Mouse (Mus musculus) limb, embryonic 15.5 days (tissue): ENCODE data around the gene Gm5105. TPM values are rescaled to one million over a fixed set of nuclear protein-coding genes. Genes with fewer than 3 reads are reported as not detected.

Experiments
- ATAC-seq: fragments of 200-750 bp; cut with Nextera tagmentation; 2 replicates; pipeline ENCODE4 v1.8.0; 2017; ENCODE audit warnings: low read depth, moderate TSS enrichment; ENCODE audit not compliant: insufficient number of reproducible peaks, low FRiP score, low TSS enrichment
- H3K27ac ChIP-seq: fragments of 300-500 bp; sonication (generic); 2 replicates; pipeline ENCODE4 v1.5.1; 2015; ENCODE audit warnings: moderate library complexity, mild to moderate bottlenecking, inconsistent platforms
- H3K27me3 ChIP-seq: fragments of 300-500 bp; sonication (generic); 2 replicates; pipeline ENCODE4 v1.6.1; 2015; ENCODE audit warnings: inconsistent platforms
- H3K36me3 ChIP-seq: fragments of 300-500 bp; sonication (generic); 2 replicates; pipeline ENCODE4 v1.6.1; 2015; ENCODE audit warnings: inconsistent platforms
- H3K4me1 ChIP-seq: fragments of 300-500 bp; sonication (generic); 2 replicates; pipeline ENCODE4 v1.6.1; 2015; ENCODE audit warnings: inconsistent platforms
- H3K4me2 ChIP-seq: fragments of 300-500 bp; sonication (generic); 2 replicates; pipeline ENCODE4 v1.6.1; 2015; ENCODE audit warnings: mild to moderate bottlenecking, inconsistent platforms
- H3K4me3 ChIP-seq: fragments of 300-500 bp; sonication (generic); 2 replicates; pipeline ENCODE4 v1.5.1; 2015; ENCODE audit warnings: mild to moderate bottlenecking, inconsistent platforms
- H3K9ac ChIP-seq: fragments of 300-500 bp; sonication (generic); 2 replicates; pipeline ENCODE4 v1.6.1; 2015; ENCODE audit warnings: inconsistent platforms
- H3K9me3 ChIP-seq: fragments of 300-500 bp; sonication (generic); 2 replicates; pipeline ENCODE4 v1.6.1; 2016; ENCODE audit warnings: inconsistent platforms
- WGBS: fragments of 180-500 bp; shearing (Covaris S2); methylation state at CpG from one replicate; pipeline ENCODE4 v1.1.7; 2015; 5-methylcytosine and 5-hydroxymethylcytosine counted together
- polyA plus RNA-seq: library from polyadenylated mRNA; unstranded; fragments of >200 nt; fragmentation: Nextera tagmentation; extraction: Ambion mirVana; gene quantifications from 2 replicates; pipeline ENCODE4 v1.2.1, GENCODE M21; 2015

Gene Gm5105
- polyA plus RNA-seq, 1 experiment from 2014 or later = 0.26 TPM

DNA sequence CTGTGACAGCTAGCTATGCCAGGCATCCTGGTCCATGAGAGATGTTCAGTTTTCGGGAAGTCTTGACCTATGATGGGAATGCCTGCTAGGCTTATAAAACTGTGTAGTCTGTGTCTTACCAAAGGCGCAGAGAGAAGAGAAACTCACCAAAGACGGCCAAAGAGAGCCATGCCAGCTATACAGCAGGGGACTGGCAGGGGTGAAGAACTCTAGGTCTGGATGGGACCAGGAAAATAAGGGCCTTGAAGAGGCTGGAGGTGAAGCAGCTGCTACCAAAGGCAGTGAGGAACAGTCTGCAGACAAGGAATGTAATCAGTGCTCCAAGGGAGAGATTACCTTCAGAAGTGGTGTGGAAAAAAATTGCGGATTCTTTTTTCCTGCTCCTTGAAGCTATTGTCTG lies 16.7 kb upstream of the Gm5105 start:
- Histone ChIP-seq H3K27ac (no peak overlapping the region), H3K4me3 (no peak overlapping the region), H3K36me3 (no peaks in the 10 kb centered on the region), H3K9ac (no peak overlapping the region), H3K9me3 (no peaks in the 10 kb centered on the region), H3K4me1 (no peaks in the 10 kb centered on the region), H3K27me3 (no peaks in the 10 kb centered on the region), H3K4me2 (no peak overlapping the region)
- ATAC-seq = no peak
- 83% methylated on average over 4 of the region's 4 CpGs for WGBS

DNA sequence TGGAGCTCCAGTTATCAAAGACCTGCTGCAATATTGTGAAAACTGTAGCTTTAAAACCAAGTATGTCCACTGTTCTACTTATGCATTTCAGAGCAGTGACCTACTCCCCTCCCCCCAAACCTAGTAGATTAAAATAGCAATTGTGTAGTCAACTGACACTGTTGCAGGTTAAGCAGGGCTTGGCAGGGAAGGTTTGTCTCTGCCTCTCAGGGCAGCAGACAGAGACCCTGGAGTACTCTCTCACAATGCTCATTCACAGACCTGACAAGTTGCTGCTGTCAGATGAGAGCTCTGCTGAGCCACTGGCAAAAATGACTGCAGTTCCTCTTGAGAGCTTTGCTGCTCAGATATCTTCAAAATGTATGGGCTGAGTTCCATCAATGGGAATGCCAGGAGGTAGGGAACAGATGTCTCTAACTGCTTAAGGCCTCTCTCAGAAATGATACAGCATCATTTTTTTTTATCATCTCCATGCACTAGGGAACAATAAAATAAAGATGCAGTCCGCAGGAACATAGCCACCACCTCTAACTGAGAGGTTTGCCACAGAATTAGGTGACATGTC lies 16.0 kb upstream of the Gm5105 start:
- no peak overlapping the region for H3K4me2 ChIP-seq
- no peaks in the 10 kb centered on the region for H3K36me3 ChIP-seq
- no peaks in the 10 kb centered on the region for H3K4me1 ChIP-seq
- H3K9me3 ChIP-seq = no peaks in the 10 kb centered on the region
- WGBS = 64% methylated on average over 1 of the region's 1 CpGs
- no peak overlapping the region for H3K27ac ChIP-seq
- ATAC-seq = no peak
- no peak overlapping the region for H3K4me3 ChIP-seq
- H3K9ac ChIP-seq = no peak overlapping the region
- no peaks in the 10 kb centered on the region for H3K27me3 ChIP-seq

DNA sequence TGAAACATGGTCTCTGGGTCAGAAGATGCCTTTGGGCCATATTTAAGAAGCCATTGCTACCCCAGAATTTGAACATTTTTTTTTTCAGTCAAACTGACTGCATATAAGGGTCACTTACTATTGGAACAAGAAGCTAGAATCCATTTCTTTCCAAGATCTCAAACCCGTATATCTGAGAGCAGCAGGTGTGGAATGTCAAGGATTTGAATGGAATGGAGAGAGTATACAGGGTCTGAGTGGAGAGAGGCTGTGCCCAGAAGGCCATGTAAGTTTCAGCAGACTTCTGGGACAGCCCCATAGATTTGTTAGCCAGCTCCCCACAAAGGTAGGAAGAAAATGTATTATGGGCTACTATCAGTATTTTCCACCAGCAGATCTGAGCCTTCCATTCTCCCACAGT lies 11.5 kb upstream of the Gm5105 start:
- ATAC-seq = no peak
- 70% methylated on average over 1 of the region's 1 CpGs for WGBS
- Histone ChIP-seq H3K36me3 (no peaks in the 10 kb centered on the region), H3K27ac (no peak overlapping the region), H3K4me2 (no peak overlapping the region), H3K9me3 (no peaks in the 10 kb centered on the region), H3K4me1 (peaks cover 3% of the 10 kb centered on the region; the same call in 1 of the 2 replicates), H3K9ac (no peak overlapping the region), H3K4me3 (no peak overlapping the region), H3K27me3 (no peaks in the 10 kb centered on the region)

DNA sequence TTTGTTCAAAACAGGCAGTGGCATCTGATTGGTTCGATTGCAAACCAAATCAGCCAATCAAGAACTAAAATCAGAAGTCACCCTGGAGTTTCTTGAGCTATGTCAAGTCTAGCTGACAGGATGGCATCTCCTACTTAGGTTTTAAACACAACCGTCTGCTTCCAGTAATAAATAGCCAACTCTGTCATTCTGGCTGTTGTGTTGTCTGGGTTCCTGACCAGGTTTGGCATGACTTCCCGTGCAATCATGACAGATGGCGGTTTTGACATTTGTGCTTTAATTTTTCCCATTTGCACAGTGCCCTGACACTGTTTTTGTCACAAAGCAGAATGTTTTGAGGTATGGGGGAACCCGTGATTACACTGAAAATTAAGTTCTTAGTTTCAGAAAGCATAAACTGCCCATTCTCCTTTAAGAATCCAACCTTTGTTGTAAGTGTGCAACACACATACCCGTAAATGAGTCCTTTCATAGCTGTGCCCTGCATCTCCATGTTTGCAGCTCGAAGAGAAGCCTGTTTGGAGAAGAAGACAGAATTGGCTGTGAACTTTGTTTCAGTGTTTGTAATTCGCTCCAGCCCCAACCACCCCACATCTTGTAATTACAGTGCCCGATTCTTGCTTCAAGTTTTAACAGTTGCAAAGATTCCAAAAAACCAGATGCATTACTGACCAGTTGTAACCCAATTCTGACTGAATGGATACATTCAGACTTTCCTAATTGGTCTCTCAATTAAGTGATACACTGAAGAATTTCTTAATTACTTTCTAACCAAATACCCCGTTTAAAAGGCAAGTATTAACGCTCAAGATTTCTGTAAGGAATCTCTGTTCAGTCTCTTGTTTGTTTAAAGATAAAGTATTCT lies 10.5 kb upstream of the Gm5105 start:
- H3K4me3 ChIP-seq = no peak overlapping the region
- no peaks in the 10 kb centered on the region for H3K9me3 ChIP-seq
- no peak overlapping the region for H3K4me2 ChIP-seq
- H3K27ac ChIP-seq = no peak overlapping the region
- H3K9ac ChIP-seq = no peak overlapping the region
- no peaks in the 10 kb centered on the region for H3K27me3 ChIP-seq
- H3K4me1 ChIP-seq = peaks cover 3% of the 10 kb centered on the region; the same call in 1 of the 2 replicates
- H3K36me3 ChIP-seq = no peaks in the 10 kb centered on the region
- ATAC-seq = no peak
- WGBS = 62% methylated on average over 11 of the region's 11 CpGs

DNA sequence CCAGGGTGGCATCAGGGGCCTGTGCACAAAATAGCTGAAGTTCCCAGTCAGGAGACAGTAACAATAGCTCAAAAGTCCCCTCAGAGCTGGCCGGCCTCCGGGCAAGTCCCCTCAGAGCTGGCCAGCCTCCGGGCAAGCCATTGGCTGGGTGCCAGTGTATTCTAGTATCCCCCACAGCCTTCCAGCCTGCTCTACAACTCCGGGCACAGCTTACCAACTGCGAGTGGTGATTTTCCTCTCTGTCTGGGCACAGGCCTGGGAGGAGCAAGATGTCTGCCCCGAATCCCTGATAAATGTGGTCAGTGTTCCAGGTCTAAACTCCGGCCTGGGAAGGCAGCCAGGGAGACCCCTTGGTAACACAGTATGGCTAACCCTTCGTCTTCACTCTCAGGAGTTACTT lies 8.0 kb upstream of the Gm5105 start:
- H3K9me3 ChIP-seq = no peaks in the 10 kb centered on the region
- no peak overlapping the region for H3K4me3 ChIP-seq
- ATAC-seq = no peak
- H3K9ac ChIP-seq = no peak overlapping the region
- peaks cover 3% of the 10 kb centered on the region; the same call in 1 of the 2 replicates for H3K4me1 ChIP-seq
- no peak overlapping the region for H3K27ac ChIP-seq
- no peaks in the 10 kb centered on the region for H3K36me3 ChIP-seq
- WGBS = 58% methylated on average over 8 of the region's 8 CpGs
- H3K27me3 ChIP-seq = no peaks in the 10 kb centered on the region
- no peak overlapping the region for H3K4me2 ChIP-seq

DNA sequence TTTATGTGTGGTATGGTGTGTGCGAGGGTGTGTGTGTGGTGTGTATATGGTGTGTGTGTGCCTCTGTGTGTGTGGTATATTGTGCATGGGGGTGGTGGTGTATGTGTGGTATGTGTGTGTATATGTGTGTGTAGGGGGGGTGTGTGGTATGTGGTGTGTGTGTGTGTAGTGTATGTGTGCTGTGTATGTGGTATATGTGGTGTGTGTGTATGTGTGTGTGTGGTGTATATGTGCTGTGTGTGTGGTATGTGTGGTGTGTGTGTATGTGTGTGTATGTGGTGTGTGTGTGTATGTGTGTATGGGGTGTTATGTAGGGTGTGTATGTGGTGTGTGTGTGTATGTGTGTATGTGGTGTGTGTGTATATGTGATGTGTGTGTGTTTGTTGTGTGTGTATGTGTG lies 7.0 kb upstream of the Gm5105 start:
- peak; percentile 52; the same call in 1 of the 2 replicates for ATAC-seq

DNA sequence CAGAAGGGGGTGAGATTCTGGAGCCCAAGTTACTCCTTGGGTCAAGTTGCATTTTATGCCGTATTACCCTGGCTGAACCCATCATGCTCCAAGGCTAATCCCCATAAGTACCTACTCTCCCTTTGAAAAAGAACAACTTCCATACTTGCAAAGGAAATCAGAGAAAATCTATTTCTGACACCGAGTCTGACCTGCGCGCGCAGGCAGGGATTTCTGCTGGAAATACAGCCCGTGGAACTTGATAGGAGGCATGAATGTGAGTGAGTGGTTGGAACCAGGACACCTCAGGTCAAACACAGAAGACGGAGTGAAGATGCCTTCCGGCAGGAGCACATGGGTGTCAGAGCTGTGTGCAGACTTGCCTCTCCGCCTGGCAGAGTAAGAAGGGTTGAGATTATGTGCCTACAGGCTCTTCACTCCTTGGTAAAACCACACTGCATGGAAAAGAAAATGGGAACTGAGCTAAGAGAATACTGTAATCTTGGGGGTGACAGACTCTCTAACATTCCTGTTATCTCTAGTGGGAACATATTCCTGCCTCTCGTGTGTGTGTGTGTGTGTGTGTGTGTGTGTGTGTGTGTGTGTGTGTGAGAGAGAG lies 4.4 kb upstream of the Gm5105 start:
- Histone ChIP-seq H3K4me3 (no peak overlapping the region), H3K27me3 (no peaks in the 10 kb centered on the region), H3K4me1 (peaks cover 5% of the 10 kb centered on the region; the same call in 1 of the 2 replicates), H3K27ac (no peak overlapping the region), H3K9me3 (no peaks in the 10 kb centered on the region), H3K9ac (no peak overlapping the region), H3K36me3 (no peaks in the 10 kb centered on the region), H3K4me2 (no peak overlapping the region)
- ATAC-seq = no peak
- 70% methylated on average over 10 of the region's 10 CpGs for WGBS

More for the DNA sequence above, 7.0 kb upstream of the Gm5105 start:
- H3K36me3 ChIP-seq = no peaks in the 10 kb centered on the region
- H3K27me3 ChIP-seq = no peaks in the 10 kb centered on the region
- peaks cover 3% of the 10 kb centered on the region; the same call in 1 of the 2 replicates for H3K4me1 ChIP-seq
- no peak overlapping the region for H3K4me2 ChIP-seq
- no peaks in the 10 kb centered on the region for H3K9me3 ChIP-seq
- no peak overlapping the region for H3K27ac ChIP-seq
- no peak overlapping the region for H3K9ac ChIP-seq
- H3K4me3 ChIP-seq = no peak overlapping the region
- 95% methylated on average over 1 of the region's 1 CpGs for WGBS

DNA sequence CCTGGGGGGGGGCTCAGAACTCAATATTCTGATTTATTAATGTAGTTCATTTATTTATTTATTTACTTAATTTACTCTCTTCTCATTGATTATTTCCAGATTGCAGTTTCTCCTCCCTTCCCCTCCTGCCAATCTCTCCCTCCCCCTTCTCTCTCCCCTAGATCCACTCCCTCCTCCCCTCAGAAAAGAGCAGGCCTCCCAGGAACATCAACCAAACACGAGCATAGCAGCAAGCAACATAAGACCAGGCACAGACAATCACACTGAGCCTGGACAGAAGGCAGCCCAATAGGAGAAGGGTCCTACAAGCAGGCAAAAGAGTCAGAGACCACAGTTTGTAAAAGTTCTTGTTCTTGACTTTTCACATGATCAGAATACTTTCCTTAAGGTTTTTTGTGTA lies 3.8 kb upstream of the Gm5105 start:
- Histone ChIP-seq H3K9ac (no peak overlapping the region), H3K4me3 (no peak overlapping the region), H3K36me3 (no peaks in the 10 kb centered on the region), H3K4me1 (peaks cover 11% of the 10 kb centered on the region; the same call in 1 of the 2 replicates), H3K9me3 (no peaks in the 10 kb centered on the region), H3K27me3 (no peaks in the 10 kb centered on the region), H3K4me2 (no peak overlapping the region), H3K27ac (no peak overlapping the region)
- no peak for ATAC-seq
- WGBS = 29% methylated on average over 1 of the region's 1 CpGs

DNA sequence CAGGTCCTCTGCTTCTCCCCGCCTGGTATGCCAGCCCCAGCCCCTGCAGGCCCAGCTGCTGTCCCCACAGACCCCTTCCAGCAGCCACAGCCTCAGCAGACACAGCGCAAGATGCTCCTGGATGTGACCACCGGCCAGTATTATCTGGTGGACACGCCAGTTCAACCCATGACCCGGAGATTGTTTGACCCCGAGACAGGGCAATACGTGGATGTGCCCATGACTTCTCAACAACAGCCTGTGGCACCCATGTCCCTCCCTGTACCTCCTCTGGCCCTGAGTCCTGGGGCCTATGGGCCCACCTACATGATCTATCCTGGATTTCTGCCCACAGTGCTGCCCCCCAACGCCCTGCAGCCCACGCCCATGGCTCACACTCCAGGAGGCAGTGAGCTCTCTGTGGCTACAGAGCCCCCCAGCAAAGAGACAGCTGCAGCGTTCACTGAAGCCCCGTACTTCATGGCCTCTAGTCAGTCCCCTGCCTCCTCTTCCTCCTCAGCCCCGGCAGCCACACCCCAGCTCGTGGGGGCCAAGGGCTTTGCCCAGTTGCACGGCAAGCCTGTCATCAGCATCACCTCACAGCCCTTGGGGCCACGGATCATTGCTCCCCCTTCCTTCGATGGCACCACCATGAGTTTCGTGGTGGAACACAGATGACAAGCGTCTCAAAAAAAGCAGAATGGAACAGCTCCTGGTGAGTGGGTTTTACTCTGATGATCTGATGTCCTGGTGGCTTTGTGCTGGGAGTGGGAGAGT lies 2.7 kb upstream of the Gm5105 start:
- peaks cover 13% of the 10 kb centered on the region for H3K4me1 ChIP-seq
- no peak for ATAC-seq
- no peak overlapping the region for H3K27ac ChIP-seq
- H3K4me2 ChIP-seq = no peak overlapping the region
- H3K4me3 ChIP-seq = peak overlapping the region; percentile 4; the same call in 1 of the 2 replicates
- H3K36me3 ChIP-seq = no peaks in the 10 kb centered on the region
- H3K9me3 ChIP-seq = no peaks in the 10 kb centered on the region
- H3K27me3 ChIP-seq = no peaks in the 10 kb centered on the region
- 73% methylated on average over 18 of the region's 18 CpGs for WGBS
- no peak overlapping the region for H3K9ac ChIP-seq

DNA sequence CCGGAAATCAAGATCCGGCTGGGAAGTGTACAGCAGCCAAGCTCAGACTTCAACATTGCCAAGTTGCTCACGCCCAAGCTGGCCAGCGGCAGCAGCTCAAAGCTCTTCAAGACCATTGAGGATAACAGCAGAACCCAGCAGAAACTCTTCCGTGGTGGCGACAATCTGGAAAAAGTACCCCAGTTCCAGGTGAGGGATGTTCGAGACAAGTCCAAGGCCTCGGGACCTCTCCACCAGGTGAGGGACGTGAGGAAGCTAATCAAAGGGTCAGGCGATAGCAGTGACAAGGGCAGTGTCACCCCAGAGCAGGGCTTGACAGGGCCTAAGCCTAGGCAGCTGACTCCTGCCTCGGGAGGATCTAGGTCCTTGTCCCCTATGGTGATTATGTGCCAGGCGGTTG lies 915 bp upstream of the Gm5105 start:
- no peak overlapping the region for H3K9ac ChIP-seq
- no peak overlapping the region for H3K4me3 ChIP-seq
- no peaks in the 10 kb centered on the region for H3K27me3 ChIP-seq
- H3K27ac ChIP-seq = no peak overlapping the region
- H3K4me2 ChIP-seq = 0 out of 2 replicates have a peak overlapping the region, but pooled peaks have one; percentile 1
- H3K9me3 ChIP-seq = no peaks in the 10 kb centered on the region
- 91% methylated on average over 12 of the region's 12 CpGs for WGBS
- H3K4me1 ChIP-seq = peaks cover 25% of the 10 kb centered on the region
- ATAC-seq = no peak
- no peaks in the 10 kb centered on the region for H3K36me3 ChIP-seq

DNA sequence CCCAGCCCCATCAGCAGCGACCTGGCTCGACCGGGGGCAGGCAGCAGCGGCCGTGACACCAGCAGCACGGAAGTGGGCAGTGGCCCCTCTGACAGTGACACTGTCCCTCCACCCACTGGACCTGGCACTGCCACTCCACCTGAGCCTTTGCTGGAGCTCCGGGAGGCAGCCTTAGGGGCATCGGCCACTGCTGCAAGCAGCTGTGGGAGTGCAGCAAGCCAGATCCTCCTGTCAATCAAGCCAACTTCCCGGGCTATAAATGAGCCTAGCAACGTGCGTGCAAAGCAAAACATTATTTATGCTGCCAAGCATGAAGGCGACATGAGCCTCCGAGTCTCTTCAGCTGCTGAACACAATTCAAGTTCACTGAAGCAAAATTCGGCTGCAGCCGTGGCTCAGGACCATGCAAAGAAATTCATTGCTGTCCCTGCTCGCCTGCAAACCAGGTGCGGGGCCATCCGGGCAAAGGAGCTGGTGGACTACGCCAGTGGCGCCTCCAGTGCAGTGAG lies 786 bp downstream of the Gm5105 start:
- Histone ChIP-seq H3K27me3 (no peaks in the 10 kb centered on the region), H3K4me1 (peaks cover 25% of the 10 kb centered on the region), H3K27ac (peak overlapping the region; percentile 13; the same call in 1 of the 2 replicates), H3K4me2 (no peak overlapping the region), H3K36me3 (no peaks in the 10 kb centered on the region), H3K9ac (no peak overlapping the region), H3K9me3 (no peaks in the 10 kb centered on the region), H3K4me3 (peak overlapping the region; percentile 17)
- 67% methylated on average over 20 of the region's 20 CpGs for WGBS
- ATAC-seq = no peak
